Mouse (Mus musculus): Measurements from ENCODE around the gene Pdik1l. TPM values are rescaled to one million over a fixed set of nuclear protein-coding genes. Genes with fewer than 3 reads are reported as not detected.
"Not testable (repeated sequence)": the region's sequence is repeated elsewhere in the genome, so short reads cannot be mapped to it uniquely, and the experiment has no call there.

The Pdik1l gene
- total and polyA plus RNA-seq, 3 experiments, result 12.1 to 14.6 (median 13.7) TPM

GRCm38 (mm10) chr4:134272731-134273416, 14.8 kb downstream of the Pdik1l start:
- TF ChIP-seq IRF4 (IDR thresholded peaks at IDR 0.05; ENCODE audit: low read depth, low read length) (0 out of 2 replicates have a peak, but pooled peaks have one; percentile 15), ZNF384 (IDR thresholded peaks at IDR 0.05; ENCODE audit: low read depth, low read length) (no peak)
- dilution Hi-C loops (cut with MboI; ENCODE audit: extremely low pct_ligation_motif_present, extremely low pct_unique_long_range_greater_than_20kb, low sequenced_read_pairs), result no loop called here

DNA sequence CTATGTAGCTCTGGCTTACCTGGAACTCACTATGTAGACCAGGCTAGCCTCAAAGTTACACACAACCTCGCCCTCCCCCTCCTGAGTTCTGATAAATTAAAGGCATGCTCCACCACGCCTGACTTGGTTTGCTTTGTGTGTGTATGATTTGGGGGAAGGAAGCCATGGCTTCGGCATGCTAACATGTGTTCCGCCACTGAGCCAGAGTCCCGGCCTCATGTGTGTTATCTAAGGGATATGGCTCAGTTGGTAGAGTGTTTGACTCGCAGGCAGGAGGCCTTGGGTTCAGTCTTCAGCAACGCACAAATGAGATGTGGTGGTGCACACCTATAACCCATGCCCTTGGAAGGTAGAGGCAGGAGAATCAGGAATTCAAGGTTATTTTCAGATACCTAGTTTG, 15.7 kb downstream of the Pdik1l start:
- TF ChIP-seq USF2 (conservative IDR thresholded peaks at IDR 0.05; ENCODE audit: low read depth, low read length) (no peak), ZC3H11A (IDR thresholded peaks at IDR 0.05; ENCODE audit: low read depth, low read length) (no peak), MXI1 (IDR thresholded peaks at IDR 0.05; ENCODE audit: low read depth, low read length) (no peak), MYC (IDR thresholded peaks at IDR 0.05; ENCODE audit: low read depth, low read length) (no peak)
- H3K9me3 ChIP-seq (replicated peaks; ENCODE audit: low read length), result no peaks in the 10 kb centered on the region
- no peak overlapping the region for H3K27ac ChIP-seq (ENCODE audit: insufficient read depth, low read depth)
- peaks cover 3 to 11% of the 10 kb centered on the region in 2 experiments; a peak in 3 of 4 replicates for H3K4me1 ChIP-seq (ENCODE audit: control insufficient read depth in 1 of 2, insufficient read depth in 2 of 2)
- H3K27me3 ChIP-seq (replicated peaks), result no peaks in the 10 kb centered on the region
- no peaks in the 10 kb centered on the region for H3K79me2 ChIP-seq (replicated peaks; ENCODE audit: control insufficient read depth, extremely low read depth, insufficient read depth, poor library complexity, severe bottlenecking)
- in situ Hi-C loops (cut with MboI; ENCODE audit: low pct_ligation_motif_present, low pct_unique_long_range_greater_than_20kb, low sequenced_read_pairs) (loop anchor here (25.0 kb wide), 1 partner anchor 215 kb away; the partner anchor contains the start of gene Paqr7), dilution Hi-C loops (cut with MboI; ENCODE audit: extremely low pct_ligation_motif_present, extremely low pct_unique_long_range_greater_than_20kb, low sequenced_read_pairs) (no loop called here)
- H3K36me3 ChIP-seq (replicated peaks in 1 of 2; ENCODE audit: control insufficient read depth in 1 of 2, insufficient read depth in 1 of 2, low read length in 1 of 2), result peaks cover 5 to 11% of the 10 kb centered on the region in 2 experiments
- no peak overlapping the region for H3K4me2 ChIP-seq (ENCODE audit: insufficient read depth, low read depth, poor library complexity, severe bottlenecking)
- DNase-seq (ENCODE audit: extremely low read depth), result no peak
- H3K4me3 ChIP-seq (replicated peaks in 1 of 3; ENCODE audit: low read depth in 2 of 3, low read length in 2 of 3, poor library complexity in 1 of 3), result no peak overlapping the region
- H3K9ac ChIP-seq (ENCODE audit: insufficient read depth, low read depth), result no peak overlapping the region

More at GRCm38 (mm10) chr4:134272731-134273416, 14.8 kb downstream of the Pdik1l start:
- no peaks in the 10 kb centered on the region for H3K79me2 ChIP-seq (replicated peaks; ENCODE audit: control insufficient read depth, extremely low read depth, insufficient read depth, poor library complexity, severe bottlenecking)
- H3K27ac ChIP-seq (ENCODE audit: insufficient read depth, low read depth), result no peak overlapping the region
- peak overlapping the region; percentile 67 for H3K4me2 ChIP-seq (ENCODE audit: insufficient read depth, low read depth, poor library complexity, severe bottlenecking)
- peak overlapping the region; percentile 33 to 44 (median 38) for H3K4me3 ChIP-seq (replicated peaks in 1 of 3; ENCODE audit: low read depth in 2 of 3, low read length in 2 of 3, poor library complexity in 1 of 3)
- in situ Hi-C loops (cut with MboI; ENCODE audit: low pct_ligation_motif_present, low pct_unique_long_range_greater_than_20kb, low sequenced_read_pairs), result loop anchor here (25.0 kb wide), 1 partner anchor 214 kb away; the partner anchor contains the start of gene Paqr7
- peak overlapping the region; percentile 52 for H3K9ac ChIP-seq (ENCODE audit: insufficient read depth, low read depth)
- peaks cover 3 to 11% of the 10 kb centered on the region in 2 experiments; a peak in 3 of 4 replicates for H3K4me1 ChIP-seq (ENCODE audit: control insufficient read depth in 1 of 2, insufficient read depth in 2 of 2)
- DNase-seq (ENCODE audit: extremely low read depth), result peak; percentile 15
- no peaks in the 10 kb centered on the region for H3K9me3 ChIP-seq (replicated peaks; ENCODE audit: low read length)
- H3K36me3 ChIP-seq (replicated peaks in 1 of 2; ENCODE audit: control insufficient read depth in 1 of 2, insufficient read depth in 1 of 2, low read length in 1 of 2), result peaks cover 10 to 20% of the 10 kb centered on the region in 2 experiments
- no peaks in the 10 kb centered on the region for H3K27me3 ChIP-seq (replicated peaks)

GRCm38 (mm10) chr4:134269622-134270021, 18.1 kb downstream of the Pdik1l start:
- peak; percentile 31 for DNase-seq (ENCODE audit: extremely low read depth)
- H3K4me1 ChIP-seq (ENCODE audit: control insufficient read depth in 1 of 2, insufficient read depth in 2 of 2), result peaks cover 3 to 11% of the 10 kb centered on the region in 2 experiments; a peak in 3 of 4 replicates
- H3K4me3 ChIP-seq (replicated peaks in 1 of 3; ENCODE audit: low read depth in 2 of 3, low read length in 2 of 3, poor library complexity in 1 of 3); H3K27ac ChIP-seq (ENCODE audit: insufficient read depth, low read depth); dilution Hi-C loops (cut with MboI; ENCODE audit: extremely low pct_ligation_motif_present, extremely low pct_unique_long_range_greater_than_20kb, low sequenced_read_pairs); H3K79me2 ChIP-seq (replicated peaks; ENCODE audit: control insufficient read depth, extremely low read depth, insufficient read depth, poor library complexity, severe bottlenecking); H3K36me3 ChIP-seq (replicated peaks in 1 of 2; ENCODE audit: control insufficient read depth in 1 of 2, insufficient read depth in 1 of 2, low read length in 1 of 2); H3K9me3 ChIP-seq (replicated peaks; ENCODE audit: low read length); H3K27me3 ChIP-seq (replicated peaks); H3K4me2 ChIP-seq (ENCODE audit: insufficient read depth, low read depth, poor library complexity, severe bottlenecking); H3K9ac ChIP-seq (ENCODE audit: insufficient read depth, low read depth): not testable (repeated sequence)
- TF ChIP-seq SMC3 (IDR thresholded peaks at IDR 0.05; ENCODE audit: low read depth, low read length) (peak; percentile 35; the same call in 1 of the 2 replicates), RAD21 (IDR thresholded peaks at IDR 0.05; ENCODE audit: low read depth, low read length) (peak; percentile 34), CTCF (conservative IDR thresholded peaks at IDR 0.05 in 1 of 2, IDR thresholded peaks at IDR 0.05 in 1 of 2; ENCODE audit: low read depth in 2 of 2, low read length in 2 of 2) (peak in 1 of 2 experiments; percentile 63; a peak in 2 of 4 replicates)
- in situ Hi-C loops (cut with MboI; ENCODE audit: low pct_ligation_motif_present, low pct_unique_long_range_greater_than_20kb, low sequenced_read_pairs), result loop anchor here (25.0 kb wide), 1 partner anchor 218 kb away; the partner anchor contains the start of gene Paqr7

Data from CH12.LX (cell line).